Mouse (Mus musculus) bone marrow, adult 2 months (tissue): ENCODE measurements around the gene Rreb1.

Experiments used
- CTCF ChIP-seq: fragments of 200-500 bp; IDR thresholded peaks from 2 replicates; pipeline ENCODE4 v1.5.1; 2011; ENCODE audit warnings: low read length, control low read depth; ENCODE audit not compliant: control insufficient read depth, insufficient read depth
- POLR2A ChIP-seq: fragments of 200-500 bp; IDR thresholded peaks from 2 replicates; pipeline ENCODE4 v1.6.1; 2011; ENCODE audit warnings: low read depth, mild to moderate bottlenecking, control low read depth, low read length, borderline replicate concordance; ENCODE audit not compliant: control insufficient read depth

DNA sequence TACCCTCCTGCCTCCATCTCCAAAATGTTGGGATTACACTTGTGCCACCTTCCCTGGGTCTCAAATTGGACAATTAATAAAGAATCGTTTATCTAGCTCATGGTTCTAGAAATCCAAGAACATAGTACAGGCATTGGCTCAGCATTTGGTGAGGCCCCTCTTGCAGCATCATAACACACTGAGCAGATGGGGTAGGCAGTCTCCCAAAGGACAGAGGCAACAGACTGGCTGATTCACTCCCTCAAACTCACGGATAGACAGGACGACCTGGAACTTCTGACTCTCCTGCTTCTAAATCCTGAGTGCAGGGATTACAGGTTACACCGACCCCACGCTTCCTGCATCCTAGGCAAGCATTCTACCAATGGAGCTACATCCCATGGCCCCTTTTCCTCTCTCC is 38.5 kb downstream of the Rreb1 start:
- TF ChIP-seq POLR2A (no peak), CTCF (no peak)
